Mouse (Mus musculus): Measurements from ENCODE around the gene Prorsd1.

DNA sequence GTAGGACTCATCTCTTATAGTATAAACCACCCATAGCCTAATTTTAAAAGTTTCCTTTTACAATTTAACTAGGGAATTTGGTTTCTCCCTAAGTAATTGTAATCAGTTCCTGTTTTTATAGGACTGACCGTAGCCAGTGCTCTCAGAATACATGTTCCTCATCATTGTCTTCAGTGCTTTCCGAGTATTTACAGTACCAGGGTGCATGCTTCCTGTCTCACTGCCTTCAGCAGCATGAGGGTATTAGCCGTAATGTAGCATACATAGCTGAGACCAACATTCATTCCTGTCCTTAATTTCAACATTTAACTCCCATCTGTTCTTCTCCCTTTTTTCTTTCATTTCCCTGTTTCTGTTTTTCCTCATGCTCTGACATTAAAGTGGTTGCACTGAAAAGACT lies 17.9 kb downstream of the Prorsd1 start:
- TF ChIP-seq CTCF (IDR thresholded peaks at IDR 0.05; ENCODE audit: low read depth, low read length) = no peak
- no peak for TF ChIP-seq POLR2A (IDR thresholded peaks at IDR 0.05; ENCODE audit: extremely low read depth, insufficient read depth, low read length)
